Mouse (Mus musculus): ENCODE results near the gene Htr2a. TPM values are rescaled to one million over a fixed set of nuclear protein-coding genes. Genes with fewer than 3 reads are reported as not detected.

Htr2a gene
- polyA plus RNA-seq, 1 experiment: 1.6 TPM

- Histone ChIP-seq H3K4me1 (ENCODE audit: control insufficient read depth, insufficient read depth, low read length) (peaks cover 7% of the 10 kb centered on the region; the same call in 1 of the 2 replicates), H3K27ac (ENCODE audit: control insufficient read depth, insufficient read depth, low read depth, low read length, poor library complexity) (no peak overlapping the region), H3K4me3 (replicated peaks; ENCODE audit: control insufficient read depth, low read depth, low read length) (peak overlapping the region; percentile 57)
- peak; percentile 94 for TF ChIP-seq CTCF (IDR thresholded peaks at IDR 0.05; ENCODE audit: control insufficient read depth, insufficient read depth, low read length)
- TF ChIP-seq POLR2A (IDR thresholded peaks at IDR 0.05; ENCODE audit: borderline replicate concordance, control insufficient read depth, low read depth, low read length): no peak
- WGBS: 0% methylated on average over 4 of the region's 4 CpGs
Measured at GRCm38 (mm10) chr14:74643296-74643695, 2.7 kb downstream of the Htr2a start.

GRCm38 (mm10) chr14:74646107-74646793 lies 5.6 kb downstream of the Htr2a start:
- H3K27ac ChIP-seq (ENCODE audit: control insufficient read depth, insufficient read depth, low read depth, low read length, poor library complexity): peak overlapping the region; percentile 13
- WGBS: 5% methylated on average over 11 of the region's 11 CpGs
- peak overlapping the region; percentile 30 for H3K4me3 ChIP-seq (replicated peaks; ENCODE audit: control insufficient read depth, low read depth, low read length)
- TF ChIP-seq CTCF (IDR thresholded peaks at IDR 0.05; ENCODE audit: control insufficient read depth, insufficient read depth, low read length) (no peak), POLR2A (IDR thresholded peaks at IDR 0.05; ENCODE audit: borderline replicate concordance, control insufficient read depth, low read depth, low read length) (no peak)
- peaks cover 7% of the 10 kb centered on the region; the same call in 1 of the 2 replicates for H3K4me1 ChIP-seq (ENCODE audit: control insufficient read depth, insufficient read depth, low read length)

DNA sequence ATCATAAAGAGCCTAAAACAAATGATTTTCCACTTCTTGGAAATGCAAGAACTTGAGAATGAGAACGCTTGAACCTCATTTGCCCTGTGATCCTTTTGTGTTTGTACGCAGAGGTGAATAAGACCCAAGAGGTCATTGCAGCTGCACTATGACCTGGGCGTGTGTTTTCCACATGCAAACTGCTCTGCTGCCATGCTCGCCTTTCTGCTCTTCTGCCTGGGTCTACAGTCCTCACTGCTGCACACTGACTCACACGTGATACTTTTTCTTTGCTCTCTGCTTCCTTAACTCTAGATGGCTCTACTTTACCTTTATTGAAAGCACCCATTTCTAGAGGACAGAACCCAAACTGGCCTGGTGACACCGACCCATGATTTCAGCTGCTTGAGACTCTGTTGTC lies 9.4 kb downstream of the Htr2a start:
- no peak overlapping the region for H3K27ac ChIP-seq (ENCODE audit: control insufficient read depth, insufficient read depth, low read depth, low read length, poor library complexity)
- TF ChIP-seq CTCF (IDR thresholded peaks at IDR 0.05; ENCODE audit: control insufficient read depth, insufficient read depth, low read length) (no peak), POLR2A (IDR thresholded peaks at IDR 0.05; ENCODE audit: borderline replicate concordance, control insufficient read depth, low read depth, low read length) (no peak)
- peaks cover 8% of the 10 kb centered on the region; the same call in 1 of the 2 replicates for H3K4me1 ChIP-seq (ENCODE audit: control insufficient read depth, insufficient read depth, low read length)
- 83% methylated on average over 6 of the region's 6 CpGs for WGBS
- no peak overlapping the region for H3K4me3 ChIP-seq (replicated peaks; ENCODE audit: control insufficient read depth, low read depth, low read length)

DNA sequence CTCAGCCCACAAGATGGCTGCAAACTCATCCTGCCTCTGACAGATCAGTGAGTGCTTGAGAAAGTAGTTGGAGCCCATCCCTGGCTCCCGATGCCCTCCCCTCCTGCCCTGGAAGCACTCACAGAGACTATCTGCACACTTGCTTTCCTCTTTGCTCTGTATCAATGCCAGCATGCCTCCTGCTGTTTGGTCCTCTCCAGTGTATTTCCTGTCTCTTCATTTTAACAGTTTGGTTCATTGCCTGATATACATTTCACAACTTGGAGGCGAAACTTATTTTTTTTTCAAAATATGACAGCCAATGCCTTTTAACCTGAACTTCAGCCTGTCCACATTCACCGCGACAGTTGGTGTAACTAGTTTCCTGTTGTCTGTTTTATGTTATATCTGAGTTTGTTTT lies 11.0 kb downstream of the Htr2a start:
- H3K27ac ChIP-seq (ENCODE audit: control insufficient read depth, insufficient read depth, low read depth, low read length, poor library complexity): no peak overlapping the region
- no peak overlapping the region for H3K4me3 ChIP-seq (replicated peaks; ENCODE audit: control insufficient read depth, low read depth, low read length)
- H3K4me1 ChIP-seq (ENCODE audit: control insufficient read depth, insufficient read depth, low read length): peaks cover 3% of the 10 kb centered on the region; the same call in 1 of the 2 replicates
- no peak for TF ChIP-seq POLR2A (IDR thresholded peaks at IDR 0.05; ENCODE audit: borderline replicate concordance, control insufficient read depth, low read depth, low read length)
- 3% methylated on average over 4 of the region's 4 CpGs for WGBS

DNA sequence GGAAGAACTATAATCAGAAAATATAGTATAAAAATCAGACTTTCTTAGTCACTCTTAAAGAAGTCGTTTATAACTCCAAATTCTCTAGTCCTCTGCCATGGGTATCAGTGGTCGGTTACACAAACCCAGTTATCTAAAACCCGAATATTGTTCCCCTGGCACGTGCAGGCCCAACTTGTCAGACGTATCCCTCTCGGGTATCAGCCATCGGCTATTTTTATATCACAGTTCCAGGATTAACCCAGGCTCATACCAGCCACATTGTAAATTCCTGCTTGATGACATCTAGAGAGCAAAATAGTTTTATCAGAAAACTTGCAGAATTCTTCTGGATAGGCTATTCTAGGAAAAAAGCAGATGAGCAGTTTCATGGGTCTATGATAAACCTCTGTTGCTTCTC lies 16.6 kb downstream of the Htr2a start:
- 57% methylated on average over 7 of the region's 7 CpGs for WGBS
- Histone ChIP-seq H3K4me1 (ENCODE audit: control insufficient read depth, insufficient read depth, low read length) (no peaks in the 10 kb centered on the region; the same call in 1 of the 2 replicates), H3K4me3 (replicated peaks; ENCODE audit: control insufficient read depth, low read depth, low read length) (no peak overlapping the region), H3K27ac (ENCODE audit: control insufficient read depth, insufficient read depth, low read depth, low read length, poor library complexity) (no peak overlapping the region)
- TF ChIP-seq POLR2A (IDR thresholded peaks at IDR 0.05; ENCODE audit: borderline replicate concordance, control insufficient read depth, low read depth, low read length) (no peak), CTCF (IDR thresholded peaks at IDR 0.05; ENCODE audit: control insufficient read depth, insufficient read depth, low read length) (no peak)

DNA sequence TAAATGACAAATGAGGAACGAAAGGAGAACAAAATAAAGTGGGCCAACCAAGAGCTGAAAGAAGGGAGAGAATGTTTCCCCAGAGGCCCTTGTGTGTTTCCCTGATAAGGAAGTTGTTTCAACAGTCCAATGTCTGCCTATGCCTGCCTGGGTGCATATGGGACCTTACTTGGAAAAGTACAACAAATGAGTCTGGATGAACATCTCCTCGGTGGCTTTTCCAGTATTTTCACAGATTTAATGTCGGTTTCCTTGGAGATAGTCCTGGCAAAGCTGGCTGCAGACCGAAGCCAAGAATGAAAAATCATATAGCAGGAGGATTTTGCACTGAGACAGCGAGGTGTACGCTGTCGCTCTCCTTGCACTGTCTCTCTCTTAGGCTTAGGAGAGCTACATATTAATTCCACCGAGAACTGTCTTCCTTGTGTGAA lies 18.8 kb downstream of the Htr2a start:
- 61% methylated on average over 8 of the region's 8 CpGs for WGBS
- TF ChIP-seq POLR2A (IDR thresholded peaks at IDR 0.05; ENCODE audit: borderline replicate concordance, control insufficient read depth, low read depth, low read length): no peak
- no peak for TF ChIP-seq CTCF (IDR thresholded peaks at IDR 0.05; ENCODE audit: control insufficient read depth, insufficient read depth, low read length)
- Histone ChIP-seq H3K4me3 (replicated peaks; ENCODE audit: control insufficient read depth, low read depth, low read length) (no peak overlapping the region), H3K27ac (ENCODE audit: control insufficient read depth, insufficient read depth, low read depth, low read length, poor library complexity) (no peak overlapping the region), H3K4me1 (ENCODE audit: control insufficient read depth, insufficient read depth, low read length) (no peaks in the 10 kb centered on the region; the same call in 1 of the 2 replicates)

DNA sequence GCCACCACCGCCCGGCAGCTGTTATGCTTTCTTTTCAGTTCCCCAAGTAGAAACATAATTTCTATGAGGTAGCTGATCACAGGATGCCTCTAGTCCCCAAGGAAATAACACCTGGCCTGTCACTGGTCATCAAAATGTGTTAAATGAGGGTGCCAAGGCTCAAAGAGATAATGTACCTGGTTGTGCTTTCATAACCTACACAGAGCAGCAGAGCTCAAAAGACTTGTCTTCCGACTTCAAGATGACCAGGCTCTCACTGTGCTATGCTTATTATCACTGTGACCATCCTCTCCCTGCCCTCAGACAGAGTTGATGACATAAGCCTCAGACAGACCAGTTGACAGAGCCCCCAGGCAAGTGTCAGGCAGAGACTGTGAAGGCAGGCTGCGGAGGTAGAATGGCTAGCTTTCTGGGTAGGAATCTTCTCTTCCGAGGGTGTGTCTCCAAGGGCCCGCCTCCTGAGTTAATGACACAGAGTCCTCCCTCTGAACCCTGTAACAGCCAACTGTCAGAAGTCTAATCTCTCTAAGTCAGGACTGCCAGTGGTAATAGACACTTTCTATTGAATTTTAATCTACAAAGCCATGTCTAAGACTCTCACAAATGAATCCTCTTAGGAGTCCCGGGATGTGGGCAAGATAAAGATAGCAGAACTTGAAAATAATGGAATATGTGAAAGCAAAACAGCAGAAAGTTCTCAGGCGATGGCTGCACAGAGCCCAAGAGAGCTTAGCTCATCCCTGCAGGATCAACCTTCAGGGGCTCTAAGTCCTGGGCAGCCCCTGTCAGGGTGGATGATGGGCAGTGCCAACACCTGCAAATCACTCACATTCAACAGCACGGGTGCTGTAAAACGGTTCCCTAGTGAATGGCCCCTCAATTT lies 31.7 kb downstream of the Htr2a start:
- H3K4me3 ChIP-seq (replicated peaks; ENCODE audit: control insufficient read depth, low read depth, low read length): peak overlapping the region; percentile 27
- 63% methylated on average over 10 of the region's 10 CpGs for WGBS
- H3K27ac ChIP-seq (ENCODE audit: control insufficient read depth, insufficient read depth, low read depth, low read length, poor library complexity): peak overlapping the region; percentile 78
- TF ChIP-seq POLR2A (IDR thresholded peaks at IDR 0.05; ENCODE audit: borderline replicate concordance, control insufficient read depth, low read depth, low read length) (no peak), CTCF (IDR thresholded peaks at IDR 0.05; ENCODE audit: control insufficient read depth, insufficient read depth, low read length) (no peak)
- H3K4me1 ChIP-seq (ENCODE audit: control insufficient read depth, insufficient read depth, low read length): no peaks in the 10 kb centered on the region

DNA sequence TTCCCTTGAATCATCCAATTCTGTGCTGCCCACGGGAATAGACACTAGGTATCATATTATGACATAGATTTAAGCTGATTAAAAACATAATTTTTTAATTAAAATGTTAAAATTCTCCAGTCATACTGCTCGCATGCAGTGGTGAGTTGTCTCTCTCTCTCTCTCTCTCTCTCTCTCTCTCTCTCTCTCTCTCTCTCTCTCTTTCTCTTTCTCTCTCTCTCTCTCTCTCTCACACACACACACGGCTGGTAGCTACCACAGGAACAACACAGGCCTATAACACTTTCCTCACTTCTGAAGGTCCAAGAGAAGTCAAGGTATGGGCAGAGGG lies 32.3 kb downstream of the Htr2a start:
- Histone ChIP-seq H3K4me3 (replicated peaks; ENCODE audit: control insufficient read depth, low read depth, low read length) (no peak overlapping the region), H3K27ac (ENCODE audit: control insufficient read depth, insufficient read depth, low read depth, low read length, poor library complexity) (peak overlapping the region; percentile 78), H3K4me1 (ENCODE audit: control insufficient read depth, insufficient read depth, low read length) (no peaks in the 10 kb centered on the region)
- TF ChIP-seq CTCF (IDR thresholded peaks at IDR 0.05; ENCODE audit: control insufficient read depth, insufficient read depth, low read length): no peak
- no peak for TF ChIP-seq POLR2A (IDR thresholded peaks at IDR 0.05; ENCODE audit: borderline replicate concordance, control insufficient read depth, low read depth, low read length)
- 63% methylated on average over 3 of the region's 3 CpGs for WGBS
